ENCODE assay signal across 24 mouse cellular contexts in genomic region chr17:49869246-49869645, GRCm38 (mm10).
"Had no signal": no experiment of that assay in that cellular context is flagged by ENCODE, and none has a peak within 500 bp of the region (broad histone marks: within the 10 kb centered on the region; RNA-seq: fewer than 3 reads in every experiment).

No protein-coding gene starts in this region.

- H3K9me3 ChIP-seq: heart, embryonic 10.5 days; hindbrain, embryonic 10.5 days; hindbrain, embryonic 12.5 days; intestine, embryonic 15.5 days; limb, embryonic 13.5 days; limb, embryonic 15.5 days; liver, embryonic 12.5 days had no signal

- H3K4me2 ChIP-seq: heart, embryonic 12.5 days; hindbrain, embryonic 12.5 days; hindbrain, embryonic 14.5 days; intestine, embryonic 15.5 days; limb, embryonic 13.5 days; limb, embryonic 15.5 days; liver, embryonic 12.5 days had no signal

- H3K36me3 ChIP-seq: heart, embryonic 10.5 days; heart, embryonic 12.5 days; hindbrain, embryonic 10.5 days; hindbrain, embryonic 12.5 days; intestine, embryonic 15.5 days; limb, embryonic 13.5 days; limb, embryonic 15.5 days; liver, embryonic 12.5 days had no signal

- H3K4me1 ChIP-seq: intestine, embryonic 15.5 days; liver, embryonic 12.5 days had no signal

- DNase-seq: gastrocnemius, postnatal 14 days; gastrocnemius, postnatal 36 days; heart, adult 18-20 months; heart, postnatal 10 days; heart, postnatal 4 days; kidney, adult 18-20 months; kidney, adult 8-10 months; kidney, postnatal 14 days; kidney, postnatal 4 days had no signal

- H3K4me3 ChIP-seq: heart, embryonic 10.5 days; heart, embryonic 12.5 days; hindbrain, embryonic 10.5 days; hindbrain, embryonic 12.5 days; intestine, embryonic 15.5 days; layer of hippocampus, adult 2 months; left cerebral cortex, adult 2 months; limb, embryonic 13.5 days; limb, embryonic 15.5 days; liver, embryonic 12.5 days had no signal

- H3K27ac ChIP-seq: heart, embryonic 10.5 days; hindbrain, embryonic 10.5 days; hindbrain, embryonic 12.5 days; hindbrain, embryonic 14.5 days; intestine, embryonic 15.5 days; layer of hippocampus, adult 2 months; left cerebral cortex, adult 2 months; limb, embryonic 13.5 days; limb, embryonic 15.5 days; liver, embryonic 12.5 days; liver, embryonic 14.5 days had no signal

- ATAC-seq: hindbrain, embryonic 16.5 days; inflammation-experienced regulatory T-cells, adult 6 months; intestine, embryonic 15.5 days; intestine, postnatal 0 days; liver, embryonic 12.5 days had no signal

- H3K27me3 ChIP-seq: intestine, embryonic 15.5 days had no signal

- H3K9ac ChIP-seq: heart, embryonic 12.5 days; hindbrain, embryonic 12.5 days; hindbrain, embryonic 14.5 days; intestine, embryonic 15.5 days; limb, embryonic 13.5 days; limb, embryonic 15.5 days; liver, embryonic 12.5 days; liver, embryonic 14.5 days had no signal
